Mouse (Mus musculus): ENCODE results near the gene Olfr39.
"Not testable (repeated sequence)": the region's sequence is repeated elsewhere in the genome, so short reads cannot be mapped to it uniquely, and the experiment has no call there.

Gene Olfr39

GRCm38 (mm10) chr9:20282051-20282450, at the start of gene Olfr39:
Gene Olfr39 (plus strand): TSS chr9:20282351.
- no peak for DNase-seq (ENCODE audit: low read depth, low spot score)

- no peak for DNase-seq (ENCODE audit: low read depth, low spot score)
Measured at GRCm38 (mm10) chr9:20236819-20237218, 45.3 kb upstream of the Olfr39 start, which contains the start of gene Olfr872. Gene Olfr872 (plus strand): TSS chr9:20237119.

GRCm38 (mm10) chr9:20237378-20237777, 44.8 kb upstream of the Olfr39 start:
- DNase-seq (ENCODE audit: low read depth, low spot score): no peak

- not testable (repeated sequence) for DNase-seq (ENCODE audit: low read depth, low spot score)
Measured at GRCm38 (mm10) chr9:20295562-20295961, 13.4 kb downstream of the Olfr39 start.

GRCm38 (mm10) chr9:20298232-20298631, 16.1 kb downstream of the Olfr39 start, which contains the start of gene Olfr873:
Gene Olfr873 (plus strand): TSS chr9:20298532.
- no peak for DNase-seq (ENCODE audit: low read depth, low spot score)

- DNase-seq (ENCODE audit: low read depth, low spot score): no peak
Measured at GRCm38 (mm10) chr9:20335994-20336393, 53.8 kb downstream of the Olfr39 start, which contains the start of gene Olfr18. Gene Olfr18 (minus strand): TSS chr9:20336094.
